Mouse (Mus musculus): ENCODE measurements around the gene Mien1.

DNA sequence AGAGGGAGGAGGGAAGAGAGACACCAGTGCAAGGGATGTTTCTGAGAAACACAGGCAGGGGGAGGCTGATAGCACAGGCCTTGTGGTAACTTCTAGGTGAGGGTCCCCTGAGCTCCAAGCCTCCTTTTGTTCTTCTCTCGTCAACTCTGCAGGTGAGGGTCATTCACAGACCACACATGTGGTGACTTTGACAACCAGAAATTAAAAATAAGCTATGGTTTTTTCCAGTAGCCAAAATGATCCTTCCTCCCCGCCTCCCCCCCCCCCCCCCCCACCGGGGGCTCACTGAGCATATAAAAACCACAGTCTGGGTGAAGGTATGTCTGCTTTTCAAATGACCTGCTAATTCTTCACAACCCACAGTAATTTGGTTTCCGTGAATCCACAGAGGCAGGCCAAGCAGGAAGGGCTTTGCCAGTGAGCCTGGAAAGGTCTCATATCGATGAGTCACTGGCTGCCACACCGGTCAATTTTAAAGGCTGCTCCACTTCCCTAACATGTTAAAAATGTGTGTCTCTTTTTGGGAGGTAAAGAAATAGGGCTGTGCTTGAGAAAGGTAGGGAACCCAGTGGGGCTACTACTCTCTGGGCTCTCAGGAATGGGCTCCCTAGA is 22.4 kb upstream of the Mien1 start:
- TF ChIP-seq GATA1 (IDR thresholded peaks at IDR 0.05; ENCODE audit: borderline replicate concordance, low read length) (no peak), FLI1 (IDR thresholded peaks at IDR 0.05; ENCODE audit: low read length) (no peak)
